Mouse (Mus musculus) urinary bladder, postnatal 36 days (tissue): ENCODE data around the gene Arhgap24.
"Not testable (repeated sequence)": the region's sequence is repeated elsewhere in the genome, so short reads cannot be mapped to it uniquely, and the experiment has no call there.

Experiments
- DNase-seq, 2 experiments: peaks; one replicate each; pipeline ENCODE4 v3.0.0; 2022; ENCODE audit warnings: low spot score in 2 of 2, mixed read lengths in 1 of 2

The Arhgap24 gene

DNA sequence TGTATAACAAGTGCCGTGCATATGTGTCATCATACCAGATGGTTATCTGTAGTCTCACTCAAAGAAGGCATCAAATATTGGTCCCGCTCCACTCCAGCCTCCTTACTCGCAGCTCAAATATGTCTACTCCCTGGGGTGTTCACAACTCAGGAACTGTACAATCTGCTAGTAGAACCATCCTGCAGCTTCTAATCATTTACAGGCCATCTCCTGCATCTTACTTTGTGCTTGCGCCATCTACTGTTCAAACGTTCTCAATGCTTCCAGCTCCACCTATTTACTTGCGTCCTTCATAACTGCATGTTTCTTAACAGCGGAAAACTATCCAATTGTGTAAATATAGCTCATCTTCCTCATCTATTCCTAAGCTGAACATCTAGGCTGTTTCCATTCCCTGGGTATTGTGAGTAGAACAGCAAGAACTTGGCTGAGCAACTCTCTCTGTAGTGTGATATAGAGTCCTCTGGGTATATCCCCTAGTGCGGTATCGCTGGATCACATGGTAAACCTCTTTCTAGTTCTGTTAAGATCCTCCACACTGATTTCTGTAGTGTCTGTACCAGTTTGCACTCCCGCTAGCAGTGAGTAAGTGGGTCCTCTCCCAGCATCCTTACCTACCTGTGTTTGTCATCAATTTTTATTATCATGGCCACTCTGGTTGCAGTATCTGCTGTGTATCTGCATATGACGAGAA, 393.6 kb downstream of the Arhgap24 start:
- peak in 1 of 2 experiments; percentile 29 for DNase-seq

DNA sequence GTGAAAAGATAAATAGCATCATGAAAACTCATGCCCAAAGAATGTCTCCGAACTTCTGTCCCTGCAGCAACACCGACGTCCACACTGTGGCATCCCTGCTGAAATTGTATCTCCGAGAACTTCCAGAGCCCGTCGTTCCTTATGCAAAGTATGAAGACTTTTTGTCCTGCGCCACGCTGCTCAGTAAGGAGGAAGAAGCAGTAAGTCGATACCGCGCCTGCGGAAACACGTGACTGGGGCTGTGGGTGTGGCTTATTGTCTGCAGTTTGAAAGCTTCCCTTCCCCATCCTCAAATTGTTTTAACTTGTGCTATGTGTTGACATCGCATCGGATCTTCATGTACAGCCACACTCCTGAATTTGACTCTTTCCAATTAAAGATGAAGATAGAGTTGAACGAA, 394.4 kb downstream of the Arhgap24 start:
- no peak for DNase-seq

DNA sequence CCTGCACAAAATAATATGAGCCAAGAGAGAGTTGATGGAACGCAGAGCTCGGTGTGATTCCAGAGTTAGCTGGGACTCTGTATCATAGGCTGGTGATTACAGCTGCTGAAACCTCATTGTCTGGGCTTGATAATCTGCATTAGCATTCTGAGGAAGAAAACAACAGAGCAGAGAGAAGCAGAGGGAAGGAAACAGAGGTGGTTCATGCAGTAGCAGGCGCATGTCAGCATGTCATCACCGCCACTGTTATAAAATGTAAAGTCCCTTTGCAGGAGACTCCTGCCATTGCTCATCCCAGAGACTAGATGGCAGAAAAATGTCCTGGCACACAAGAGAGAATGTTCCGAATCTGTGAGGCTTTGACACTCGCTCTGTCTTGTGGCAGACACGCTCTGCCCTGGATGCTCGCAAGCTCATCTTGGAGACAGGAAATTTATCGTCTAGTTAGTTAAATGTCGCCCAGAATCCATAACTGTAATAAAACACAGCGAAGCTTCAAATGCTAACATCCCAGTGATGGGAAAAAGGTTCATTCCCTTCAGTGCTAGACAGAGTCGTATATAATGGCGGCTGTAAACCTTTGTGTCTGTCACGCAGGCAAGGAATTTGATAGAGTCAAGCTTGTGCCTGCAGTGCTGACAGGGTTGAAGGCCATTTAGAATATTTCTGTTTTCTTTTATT, 407.4 kb downstream of the Arhgap24 start:
- no peak for DNase-seq

DNA sequence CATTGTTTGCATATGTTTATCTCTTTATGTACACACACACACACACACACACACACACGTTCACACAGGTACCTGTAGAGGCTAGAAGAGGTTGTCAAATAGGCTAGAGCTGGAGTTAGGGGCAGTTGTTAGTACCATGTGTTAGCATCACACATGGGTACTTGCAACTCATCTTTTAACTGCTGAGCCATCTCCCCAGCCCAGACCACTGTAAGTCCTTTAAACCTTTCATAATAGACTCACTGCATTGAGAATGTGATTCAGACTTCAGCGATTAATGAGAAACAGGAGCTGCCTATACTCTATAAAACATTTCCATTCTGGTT, 407.9 kb downstream of the Arhgap24 start:
- no peak for DNase-seq

DNA sequence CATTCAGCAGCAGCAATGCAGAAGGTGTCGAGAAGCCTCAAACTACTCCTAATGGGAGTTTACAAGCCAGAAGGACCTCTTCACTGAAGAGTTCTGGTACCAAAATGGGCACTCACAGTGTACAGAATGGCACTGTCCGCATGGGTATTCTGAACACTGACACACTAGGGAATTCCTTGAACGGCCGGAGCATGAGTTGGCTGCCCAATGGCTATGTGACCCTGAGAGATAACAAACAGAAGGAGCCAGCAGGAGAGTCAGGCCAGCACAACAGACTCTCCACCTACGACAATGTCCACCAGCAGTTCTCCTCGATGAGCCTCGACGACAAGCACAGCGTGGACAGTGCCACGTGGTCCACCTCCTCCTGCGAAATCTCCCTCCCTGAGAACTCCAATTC, 411.0 kb downstream of the Arhgap24 start:
- no peak for DNase-seq

DNA sequence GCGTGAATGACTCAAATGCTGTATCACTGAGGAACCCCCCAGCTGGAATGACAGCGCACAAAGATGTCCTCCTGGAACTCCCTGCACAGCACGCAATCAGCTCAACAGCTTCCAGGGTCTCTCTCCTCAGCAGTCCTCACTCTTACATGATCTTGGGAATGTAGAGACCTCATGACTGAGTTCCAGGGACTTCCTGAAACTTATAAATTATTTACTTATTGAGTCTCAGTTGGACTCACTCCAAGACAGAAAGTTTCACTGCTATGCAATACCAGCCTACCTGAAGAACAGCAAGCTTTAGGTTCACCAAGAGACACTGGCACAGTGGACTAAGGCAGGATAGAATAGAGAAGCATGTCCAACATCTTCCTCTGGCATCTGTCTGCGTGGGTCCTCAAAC, 417.1 kb downstream of the Arhgap24 start:
- DNase-seq: no peak

DNA sequence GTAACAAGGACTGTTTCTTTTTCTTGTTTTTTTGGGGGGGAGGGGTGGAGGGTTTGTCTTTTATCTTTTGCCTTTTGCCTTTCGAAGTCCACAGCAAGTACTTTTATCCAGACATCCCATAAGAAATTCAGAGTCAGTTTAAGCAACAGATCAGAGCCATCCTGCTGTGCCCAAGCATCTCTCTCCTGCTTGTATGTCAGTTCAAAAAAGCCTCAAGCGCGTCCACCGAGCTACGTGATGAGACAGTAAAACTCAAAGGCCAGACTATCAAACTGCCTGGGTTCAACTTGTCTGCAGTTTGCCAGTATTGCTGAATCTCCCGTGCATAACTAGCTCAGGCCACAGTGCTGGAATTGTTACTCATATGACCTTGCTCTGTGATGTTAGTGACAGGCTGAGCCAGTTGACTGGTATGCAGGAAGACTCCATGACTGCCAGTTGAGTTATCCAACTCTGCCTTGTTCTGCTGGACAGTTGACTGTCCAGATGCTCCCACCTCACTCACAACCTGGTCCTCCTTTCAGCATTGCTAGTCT, 418.6 kb downstream of the Arhgap24 start:
- no peak for DNase-seq

DNA sequence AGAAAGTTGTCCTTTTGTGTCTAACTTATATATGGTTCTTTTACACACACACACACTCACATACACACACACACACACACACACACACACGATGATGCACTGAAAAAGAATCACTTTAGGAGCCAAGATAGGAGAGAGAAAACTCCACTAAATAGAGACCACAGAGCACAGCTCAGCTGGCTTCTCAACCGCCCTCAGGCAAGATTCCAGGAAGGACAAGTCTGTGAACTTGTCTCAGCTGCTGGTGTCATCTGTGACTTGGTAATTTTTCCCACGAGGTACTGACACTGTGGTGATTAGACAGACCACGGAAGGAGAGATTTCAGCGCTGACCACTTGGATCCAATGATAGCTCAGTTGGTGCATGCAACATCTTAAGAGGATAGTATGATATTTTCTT, 420.0 kb downstream of the Arhgap24 start:
- DNase-seq: no peak

DNA sequence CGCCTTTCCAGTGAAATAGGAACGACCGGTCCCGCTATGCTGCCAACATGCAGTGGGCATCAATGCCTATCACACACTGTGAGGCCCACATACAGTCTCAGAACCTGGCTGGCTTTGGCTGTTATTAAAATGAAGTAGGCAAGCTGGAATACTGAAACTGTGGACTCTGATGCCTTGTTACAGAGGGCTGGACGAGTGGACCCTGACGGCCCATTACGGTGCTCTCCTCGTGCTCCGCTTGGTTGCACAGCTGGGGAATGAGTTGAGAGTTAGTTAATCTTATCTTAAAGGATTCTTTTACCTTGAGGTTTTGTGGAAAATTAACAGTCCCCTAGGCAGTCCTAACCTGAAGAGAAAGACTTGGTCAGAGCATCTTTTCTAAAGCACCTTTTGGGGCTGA, 422.3 kb downstream of the Arhgap24 start:
- no peak for DNase-seq

DNA sequence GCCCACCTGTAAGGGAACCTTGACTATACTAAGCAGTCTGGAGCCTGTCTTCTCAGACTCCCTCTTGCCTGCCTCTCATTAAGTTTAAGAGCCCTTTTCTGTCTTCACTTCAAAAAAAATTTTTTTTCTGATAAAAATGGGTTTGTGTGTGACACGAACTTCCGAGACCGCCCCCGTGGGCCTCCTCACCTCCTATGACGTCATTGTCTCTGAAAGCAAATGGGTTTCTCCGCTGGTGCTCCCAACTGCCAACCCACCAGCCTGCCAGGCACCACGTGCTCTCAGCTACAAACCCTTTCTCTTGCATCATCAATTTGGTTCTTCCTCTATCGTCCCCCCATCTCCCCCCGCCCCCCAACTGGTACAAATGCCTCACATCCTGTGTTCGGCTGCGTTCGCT, 422.9 kb downstream of the Arhgap24 start:
- no peak for DNase-seq

DNA sequence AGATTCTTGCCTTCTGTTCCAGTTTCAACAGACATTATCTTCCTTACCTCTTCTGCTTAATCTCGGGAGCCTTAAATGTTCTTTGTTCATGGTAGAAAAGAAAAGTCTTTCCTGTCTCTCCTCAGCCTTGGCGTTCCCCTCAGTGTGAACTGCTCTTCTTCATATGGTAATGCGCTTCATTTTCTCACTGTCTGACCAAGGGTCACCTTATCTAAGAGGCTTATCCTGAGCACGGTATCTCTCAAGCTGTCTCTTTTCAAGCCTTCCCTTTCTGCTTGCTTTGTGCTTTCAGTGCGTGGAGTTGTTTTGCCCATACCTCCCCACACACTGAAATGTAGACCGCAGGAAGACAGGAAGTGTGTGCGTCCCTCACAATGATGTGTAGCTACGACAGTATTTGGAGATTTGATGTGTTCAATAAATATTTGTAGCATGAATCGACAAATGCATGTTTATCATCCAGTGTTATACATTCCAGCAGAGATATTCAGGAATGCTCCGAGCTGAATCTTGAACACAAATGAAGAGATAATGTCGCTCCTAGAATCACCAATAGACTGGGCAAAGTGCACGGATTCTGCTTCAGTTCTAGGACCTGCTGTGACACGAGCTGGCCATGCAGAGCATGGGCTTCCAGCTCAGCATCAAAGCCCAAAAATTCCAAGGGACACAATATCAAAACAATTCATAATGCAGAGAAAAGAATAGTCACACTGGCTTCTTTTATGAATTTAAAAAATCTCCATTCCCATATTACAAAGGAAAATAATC, 424.4 kb downstream of the Arhgap24 start:
- no peak for DNase-seq

DNA sequence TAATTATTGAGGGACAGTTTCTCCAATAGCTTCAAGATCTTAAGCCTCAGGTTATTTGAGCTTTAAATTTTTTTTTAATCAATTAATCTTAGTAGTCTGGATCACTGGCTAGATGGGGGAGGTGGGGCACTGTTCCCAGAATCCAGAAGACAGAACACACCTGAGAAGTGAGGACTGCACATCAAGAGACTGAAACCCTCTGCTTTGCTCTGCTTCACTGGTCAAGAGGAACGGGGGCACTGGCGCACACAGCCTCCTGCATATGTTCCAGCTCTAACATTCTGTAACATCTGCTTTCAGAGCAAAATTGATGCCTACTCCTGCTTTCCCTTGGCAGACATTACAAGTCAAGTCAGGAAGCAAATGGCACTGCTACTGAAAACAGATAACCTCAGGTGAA, 439.0 kb downstream of the Arhgap24 start:
- DNase-seq: no peak

DNA sequence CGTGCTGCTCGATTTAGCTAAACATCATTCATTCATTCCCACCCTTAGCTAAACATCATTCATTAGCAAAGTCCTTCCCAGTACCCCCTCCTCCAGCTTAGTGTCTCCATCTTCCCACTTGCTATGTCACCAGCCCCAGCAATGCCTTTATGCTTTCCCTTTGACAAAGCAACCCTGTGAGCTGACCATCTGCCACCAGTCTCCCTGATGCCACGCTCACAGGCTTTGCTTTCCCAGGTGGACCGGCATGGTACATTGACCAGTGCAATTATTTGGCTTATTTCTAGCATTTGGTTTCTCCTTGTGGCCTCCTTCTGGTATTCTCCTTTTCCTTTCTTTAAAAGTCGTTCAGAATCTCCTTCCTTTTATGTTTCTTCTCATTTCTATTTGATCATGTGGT, 445.6 kb downstream of the Arhgap24 start:
- DNase-seq: no peak

DNA sequence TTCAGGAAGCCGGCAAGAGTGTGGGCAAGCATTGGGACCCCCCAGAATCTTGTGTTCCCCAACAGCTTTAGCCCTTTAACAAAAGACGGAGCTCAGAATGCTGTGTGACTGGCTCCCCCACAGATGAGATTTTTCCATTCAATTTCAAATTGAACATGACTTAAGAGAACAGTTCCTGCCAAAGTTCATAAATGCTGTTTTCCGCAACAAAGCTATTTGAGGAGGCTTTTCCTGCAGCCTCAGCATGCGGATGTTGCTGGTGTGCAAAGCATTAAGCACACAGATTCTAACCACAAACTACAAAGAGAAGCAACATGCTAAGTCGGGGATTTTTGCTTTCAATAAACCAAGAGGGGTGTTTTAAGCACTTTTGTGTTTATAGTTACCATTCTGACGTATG, 449.0 kb downstream of the Arhgap24 start:
- no peak for DNase-seq

DNA sequence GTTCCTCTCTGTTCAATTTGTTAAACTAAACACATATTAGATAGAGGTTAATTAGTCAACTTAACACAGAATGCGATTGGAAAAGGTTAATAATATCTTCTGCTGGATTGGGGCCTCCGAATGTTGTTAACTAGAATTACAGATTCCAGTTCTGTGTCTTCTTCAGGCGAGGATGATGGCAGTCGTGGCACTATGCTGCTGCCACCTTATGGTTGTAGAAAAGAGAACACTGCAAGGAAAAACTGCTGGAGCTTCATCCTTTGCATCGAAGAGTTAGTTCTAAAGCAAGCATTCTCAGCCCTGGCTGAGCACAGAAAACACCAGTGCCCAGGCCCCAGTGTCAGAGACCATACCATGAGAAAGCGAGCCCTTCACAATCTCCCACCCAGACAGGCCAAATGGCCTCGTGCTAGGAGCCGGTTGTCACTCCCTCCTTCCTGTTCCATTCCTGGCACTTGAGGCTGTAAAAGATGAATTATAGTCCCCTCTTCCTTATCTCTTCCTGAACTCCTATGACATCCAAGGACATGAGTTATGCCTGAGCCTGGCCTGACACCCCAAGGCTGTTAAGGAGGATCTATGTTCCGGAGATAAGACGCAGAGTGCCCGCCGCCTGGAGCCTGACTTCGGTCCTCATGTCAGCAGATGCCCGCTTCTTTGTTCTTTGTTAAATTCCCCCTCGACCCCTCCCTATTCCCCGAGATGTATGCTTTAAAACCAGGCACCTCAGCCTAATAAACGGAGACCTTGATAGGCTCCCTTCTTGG, 462.9 kb downstream of the Arhgap24 start:
- not testable (repeated sequence) for DNase-seq

DNA sequence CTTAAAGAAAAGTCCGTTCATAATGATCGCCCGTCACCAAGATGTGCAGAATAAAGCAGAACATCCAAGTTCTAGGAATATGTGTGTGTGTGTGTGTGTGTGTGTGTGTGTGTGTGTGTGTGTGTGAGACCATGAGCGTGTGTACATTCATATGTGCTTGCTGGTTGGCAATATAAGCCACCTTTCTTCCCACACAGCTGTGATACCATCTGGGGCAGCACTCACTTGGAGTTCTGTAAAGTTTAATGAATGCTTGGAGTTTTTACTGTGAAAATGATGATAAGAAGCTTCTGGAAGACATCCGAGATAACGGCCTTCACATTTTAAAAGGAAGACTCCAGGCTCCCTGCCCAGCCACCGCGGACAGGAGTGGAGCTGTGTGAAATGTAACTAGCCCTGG, 465.4 kb downstream of the Arhgap24 start:
- no peak for DNase-seq

DNA sequence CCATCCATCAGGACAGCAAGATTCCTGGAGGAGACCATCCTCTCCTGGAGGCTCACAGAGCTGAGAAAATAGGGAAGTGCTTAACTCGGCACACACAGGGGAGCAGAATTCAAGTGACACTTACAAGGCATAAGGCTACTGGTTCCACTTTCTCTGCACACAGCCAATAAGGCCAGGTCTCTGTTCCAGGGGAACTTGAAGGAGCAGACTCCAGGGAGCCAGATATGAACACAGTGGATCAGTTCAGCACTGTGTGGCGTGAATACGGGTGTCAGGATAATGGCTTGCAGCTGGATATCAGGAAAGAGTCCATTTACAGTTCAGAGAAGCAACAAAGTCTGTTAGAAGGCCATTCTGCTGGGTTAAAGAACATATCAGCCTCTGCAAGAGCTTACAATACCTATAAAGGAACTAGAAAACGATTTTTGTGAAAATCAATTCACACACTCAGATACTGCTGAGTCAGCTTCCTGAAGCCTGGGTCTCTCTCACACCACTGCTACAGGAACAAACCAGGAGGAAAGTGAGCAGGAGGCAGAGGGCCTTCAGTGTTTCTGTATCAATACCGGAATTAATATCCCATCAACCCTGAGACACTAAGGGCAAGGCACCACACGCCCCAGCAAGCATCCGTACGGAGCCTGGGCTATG, 466.0 kb downstream of the Arhgap24 start:
- no peak for DNase-seq
